Mouse (Mus musculus) E14TG2a.4 (cell line): Measurements from ENCODE around the gene Focad.

Source experiments
- CTCF ChIP-seq: conservative IDR thresholded peaks from 2 replicates; pipeline ENCODE4 v1.5.1; 2014; ENCODE audit warnings: low read length
- POU5F1 ChIP-seq: IDR thresholded peaks from 2 replicates; pipeline ENCODE4 v1.6.1; 2014; ENCODE audit warnings: low read length, borderline replicate concordance

DNA sequence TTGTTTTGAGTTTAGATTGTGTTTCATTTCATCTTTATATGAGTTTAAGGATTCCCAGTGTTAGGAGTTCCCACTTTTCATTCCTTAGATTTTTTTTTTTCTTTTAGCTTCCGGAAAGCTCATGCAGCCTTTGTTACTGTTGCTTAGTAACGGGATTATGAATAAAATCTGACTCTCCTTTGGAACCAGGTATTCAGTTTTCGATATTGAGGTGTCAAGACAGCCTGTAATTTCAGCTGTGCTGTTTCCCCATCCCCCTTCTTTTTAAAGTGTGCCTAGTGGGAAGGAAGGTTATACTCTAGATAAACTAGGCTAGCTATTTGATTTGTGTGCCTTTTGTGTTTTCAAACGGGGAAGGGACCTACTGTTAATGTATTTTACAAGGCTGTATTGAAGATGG lies 42.1 kb downstream of the Focad start:
- no peak for TF ChIP-seq CTCF
- no peak for TF ChIP-seq POU5F1
